Mouse (Mus musculus) CH12.LX (cell line): ENCODE results near the gene Impg1.
A peak's percentile ranks its signal among the peaks of the same experiment; 100 is the strongest.

ENCODE experiments used
- CHD1 ChIP-seq: IDR thresholded peaks from 2 replicates; pipeline ENCODE4 v1.6.1; 2012; ENCODE audit warnings: low read depth, low read length, improper control_type of control experiment, inconsistent platforms
- CTCF ChIP-seq, 2 experiments: IDR thresholded peaks in 1 of 2; conservative IDR thresholded peaks in 1 of 2; 2 replicates each; pipeline ENCODE4 v1.5.1; 2011 to 2012; ENCODE audit warnings: low read depth in 2 of 2, low read length in 2 of 2, improper control_type of control experiment in 1 of 2, inconsistent platforms in 1 of 2, mild to moderate bottlenecking in 1 of 2, moderate library complexity in 1 of 2
- ELF1 ChIP-seq: IDR thresholded peaks from 2 replicates; pipeline ENCODE4 v1.6.1; 2014; ENCODE audit warnings: low read depth, mild to moderate bottlenecking, inconsistent platforms, low read length, improper control_type of control experiment
- EP300 ChIP-seq: IDR thresholded peaks from 2 replicates; pipeline ENCODE4 v1.6.1; 2011; ENCODE audit warnings: low read length, improper control_type of control experiment
- MXI1 ChIP-seq: IDR thresholded peaks from 2 replicates; pipeline ENCODE4 v1.6.1; 2011; ENCODE audit warnings: mild to moderate bottlenecking, low read depth, low read length, improper control_type of control experiment
- MYC ChIP-seq: IDR thresholded peaks from 2 replicates; pipeline ENCODE4 v1.6.1; 2011; ENCODE audit warnings: low read depth, mild to moderate bottlenecking, improper control_type of control experiment, low read length
- POLR2A ChIP-seq: IDR thresholded peaks from 2 replicates; pipeline ENCODE4 v1.6.1; 2011; ENCODE audit warnings: low read depth, mild to moderate bottlenecking, improper control_type of control experiment, low read length
- TBP ChIP-seq: conservative IDR thresholded peaks from 2 replicates; pipeline ENCODE4 v1.6.1; 2011; ENCODE audit warnings: low read depth, low read length, improper control_type of control experiment
- USF1 ChIP-seq: IDR thresholded peaks from 2 replicates; pipeline ENCODE4 v1.6.1; 2014; ENCODE audit warnings: low read depth, mild to moderate bottlenecking, inconsistent platforms, low read length, improper control_type of control experiment

GRCm38 (mm10) chr9:80386000-80386399, 79.3 kb downstream of the Impg1 start:
- TF ChIP-seq EP300 (no peak), POLR2A (no peak), CTCF (conservative IDR thresholded peaks at IDR 0.05 in 1 of 2, IDR thresholded peaks at IDR 0.05 in 1 of 2; ENCODE audit: low read depth in 2 of 2, low read length in 2 of 2) (peak; percentile 63 to 79), TBP (no peak), USF1 (no peak), MXI1 (no peak), ELF1 (0 out of 2 replicates have a peak, but pooled peaks have one; percentile 26), MYC (no peak), CHD1 (no peak)
